Mouse (Mus musculus): ENCODE results near the gene Rtn4rl1.

- TF ChIP-seq CTCF (IDR thresholded peaks at IDR 0.05; ENCODE audit: extremely low read depth, insufficient read depth, insufficient read length, insufficient replicate concordance), result no peak
- no peak for TF ChIP-seq POLR2A (IDR thresholded peaks at IDR 0.05; ENCODE audit: low read depth, low read length)
These were observed 111.2 kb downstream of the Rtn4rl1 start for GRCm38 (mm10) chr11:75304797-75305196.
